Mouse (Mus musculus) yolk sac, embryonic 10.5 days (tissue): ENCODE data around the gene Lancl2.
A peak's percentile ranks its signal among the peaks of the same experiment; 100 is the strongest.

Experiments
- DNase-seq: peaks from one replicate; pipeline ENCODE4 v3.0.0-alpha.2; 2017; ENCODE audit warnings: low spot score

Gene Lancl2

DNA sequence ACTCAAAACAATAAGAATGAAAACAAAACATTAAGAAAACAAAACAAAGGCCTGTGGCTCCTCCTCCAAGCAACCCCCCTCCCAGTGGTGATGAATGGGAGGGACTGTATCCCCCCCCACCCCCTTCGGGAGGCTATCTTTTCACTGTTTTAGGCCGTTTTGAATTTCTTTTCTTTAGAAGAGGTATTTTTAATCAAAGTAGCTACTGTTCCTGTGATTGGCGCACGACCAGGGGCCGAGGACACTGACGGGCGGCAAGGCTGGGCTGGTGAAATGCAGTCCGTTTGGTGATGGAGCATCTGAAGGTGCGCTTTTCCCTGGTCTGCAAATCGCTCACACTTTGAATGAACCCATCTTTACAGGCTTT lies at the start of gene Lancl2:
TSS of gene Lancl2 (plus strand) at position 165 of the 367 bp plus-strand sequence.
- DNase-seq, result no peak

DNA sequence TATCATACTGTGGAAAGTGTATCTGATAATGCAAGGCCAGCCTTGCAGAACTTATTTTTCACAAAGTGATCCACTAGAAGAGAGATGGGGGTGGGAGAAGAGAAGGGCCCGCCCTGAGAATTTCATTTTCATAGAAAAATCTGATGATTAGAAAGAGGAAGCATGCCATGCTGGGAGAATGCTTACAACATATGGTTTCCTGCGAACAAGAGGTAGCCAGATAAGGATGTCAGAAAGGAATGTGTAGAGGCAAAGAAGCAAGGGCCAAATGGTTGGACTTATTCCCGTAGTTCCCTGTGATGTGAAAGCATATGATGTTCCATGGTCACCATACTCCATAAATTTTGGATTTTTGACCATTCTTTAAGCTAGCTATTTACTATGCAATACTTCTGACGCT lies 41.0 kb upstream of the Lancl2 start:
- no peak for DNase-seq

DNA sequence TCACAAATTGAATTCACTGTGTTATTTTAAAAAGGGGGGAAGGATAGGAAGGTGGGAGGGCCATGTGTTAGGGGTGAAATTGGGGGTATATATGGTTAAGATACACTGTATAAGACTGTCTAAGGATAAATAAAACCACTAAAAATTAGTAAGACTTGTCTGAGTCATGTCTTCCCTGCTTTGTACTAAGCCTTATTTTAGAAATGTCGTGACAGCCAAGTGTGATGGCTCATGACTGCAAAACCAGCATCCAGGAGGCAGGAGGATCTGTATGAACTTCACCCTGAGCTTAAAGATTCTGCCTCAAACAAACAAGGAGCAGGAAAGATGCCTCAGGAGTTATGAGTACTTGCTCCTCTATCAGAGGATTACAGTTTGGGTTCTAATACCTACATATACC lies 18.2 kb upstream of the Lancl2 start:
- DNase-seq, result no peak

DNA sequence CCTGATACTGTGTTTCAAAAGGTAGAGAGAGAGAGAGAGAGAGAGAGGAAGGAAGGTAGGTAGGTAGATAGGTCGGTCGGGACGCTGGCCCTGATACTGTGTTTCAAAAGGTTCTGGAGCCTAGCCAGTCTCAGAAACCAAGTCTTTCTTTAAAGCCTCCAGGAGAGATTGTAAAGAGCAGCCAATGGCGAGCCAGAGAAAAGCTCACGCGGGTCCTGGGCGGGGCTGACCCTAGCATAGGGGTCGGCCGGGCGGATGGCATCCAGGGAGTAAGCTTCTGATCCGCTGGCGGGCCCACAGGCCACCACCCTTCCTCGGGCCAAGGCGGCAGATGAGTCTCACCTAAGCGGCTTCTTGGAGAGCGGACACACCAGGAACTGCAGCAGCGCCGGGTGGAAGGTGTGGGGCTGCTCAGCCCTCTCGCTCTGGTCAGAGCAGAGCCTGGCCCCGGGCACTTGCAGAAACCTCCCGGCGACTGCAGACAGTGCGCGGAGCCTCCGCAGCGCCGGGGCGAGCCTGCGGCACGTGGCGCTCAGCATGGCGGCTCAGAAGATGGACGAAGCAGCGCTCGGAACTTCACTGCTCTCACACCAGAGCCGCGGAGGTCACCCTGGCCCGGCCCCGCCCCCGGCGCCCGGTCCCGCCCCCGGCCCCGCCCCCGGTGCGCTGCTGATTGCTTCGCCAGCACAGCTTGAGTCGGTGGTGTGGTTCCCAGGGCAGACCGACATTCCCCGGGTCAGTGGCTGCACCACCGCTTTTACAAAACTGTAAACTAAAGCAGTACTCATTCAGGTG lies 10.7 kb upstream of the Lancl2 start, which contains the start of gene Pyurf:
TSS of gene Pyurf (minus strand) at position 612 of the 795 bp plus-strand sequence.
- DNase-seq, result peak; percentile 94

DNA sequence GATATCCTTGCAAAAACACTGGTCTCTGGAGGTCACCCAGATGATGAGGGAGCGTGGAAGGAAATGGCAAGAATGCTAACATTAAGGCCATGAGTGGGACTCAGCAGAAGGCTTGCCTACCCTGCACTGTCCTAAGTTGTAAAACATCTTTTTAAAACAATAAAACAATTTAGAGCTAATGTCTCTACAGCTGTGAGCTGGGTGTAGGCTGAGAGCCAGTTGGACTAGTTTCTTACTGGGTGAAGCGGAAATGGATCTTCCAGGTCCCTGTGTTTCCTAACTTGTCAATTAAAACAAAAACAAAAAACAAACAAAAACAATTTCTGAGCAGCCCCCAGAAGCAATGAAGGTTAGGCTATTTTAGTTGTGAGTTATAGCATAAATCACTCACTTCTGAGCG lies 9.2 kb upstream of the Lancl2 start:
- DNase-seq, result no peak

DNA sequence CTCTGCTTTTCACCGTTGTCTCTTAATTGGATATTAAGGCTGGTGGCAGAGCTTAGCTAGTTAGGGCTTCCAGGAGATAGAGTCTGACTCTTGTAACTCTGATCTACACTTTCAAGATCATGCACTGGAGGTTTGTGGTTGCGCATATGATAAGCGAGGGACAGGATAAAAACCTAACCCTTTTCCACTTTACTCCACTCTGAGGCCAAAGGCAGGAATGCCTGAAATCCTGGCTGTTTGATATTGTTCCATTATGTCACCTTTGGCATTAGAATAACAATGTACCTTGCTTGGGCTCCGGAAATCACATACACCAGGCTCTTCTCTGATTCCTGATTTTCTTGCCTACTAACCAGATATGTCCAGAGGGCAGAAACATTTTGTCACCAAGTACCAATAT lies 654 bp upstream of the Lancl2 start:
- no peak for DNase-seq

DNA sequence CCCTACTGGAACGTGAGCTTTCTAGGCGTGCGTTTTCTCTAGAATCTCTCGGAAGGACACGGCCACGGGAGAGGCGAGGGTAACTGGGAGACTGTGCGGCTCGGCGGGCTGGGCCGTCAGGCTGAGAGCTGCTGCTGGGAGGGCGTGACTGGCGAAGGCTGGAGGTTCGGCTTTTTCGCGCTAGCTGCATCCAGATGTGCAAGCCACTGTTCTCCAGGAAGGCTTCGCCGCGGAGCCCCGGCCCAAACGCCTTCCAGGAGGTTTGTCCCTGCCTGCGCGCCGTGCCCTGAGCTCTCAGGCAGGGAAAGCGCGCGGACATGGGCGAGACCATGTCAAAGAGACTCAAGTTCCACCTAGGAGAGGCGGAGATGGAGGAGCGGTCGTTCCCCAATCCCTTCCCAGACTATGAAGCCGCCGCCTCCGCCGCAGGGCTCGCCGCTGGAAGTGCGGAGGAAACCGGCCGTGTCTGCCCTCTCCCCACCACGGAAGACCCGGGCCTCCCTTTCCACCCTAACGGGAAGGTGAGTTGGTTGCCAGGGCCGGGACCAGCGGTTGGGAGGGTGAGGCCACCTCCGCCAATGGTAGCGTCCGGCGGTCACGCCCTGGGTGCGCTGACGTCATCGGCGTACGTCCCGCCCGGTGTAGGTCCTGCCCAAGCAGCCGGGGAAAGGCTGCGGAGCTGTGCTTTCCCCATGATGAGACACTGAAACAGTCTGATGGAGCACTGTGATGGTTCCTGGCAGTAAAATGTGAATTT lies 581 bp downstream of the Lancl2 start:
- peak; percentile 96 for DNase-seq

DNA sequence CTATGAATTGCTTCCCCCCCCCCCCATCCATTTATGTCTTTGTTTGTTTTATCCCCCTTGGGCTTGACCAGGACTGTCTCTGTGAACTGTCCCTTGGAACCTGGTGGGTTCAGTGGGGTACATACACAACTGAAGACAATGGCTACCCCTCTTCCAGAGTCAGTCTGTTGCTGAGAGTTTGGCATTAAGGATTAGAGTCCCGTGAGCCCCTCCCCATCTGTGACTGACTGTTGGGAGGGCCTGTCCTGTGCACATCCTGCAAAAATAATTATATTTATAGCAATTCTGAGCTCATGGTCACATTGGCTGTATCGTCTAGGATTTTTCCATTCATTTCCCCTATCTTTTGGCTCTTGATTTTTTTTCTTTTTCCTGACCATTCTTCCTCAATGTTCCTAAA lies 1.4 kb downstream of the Lancl2 start:
- no peak for DNase-seq

DNA sequence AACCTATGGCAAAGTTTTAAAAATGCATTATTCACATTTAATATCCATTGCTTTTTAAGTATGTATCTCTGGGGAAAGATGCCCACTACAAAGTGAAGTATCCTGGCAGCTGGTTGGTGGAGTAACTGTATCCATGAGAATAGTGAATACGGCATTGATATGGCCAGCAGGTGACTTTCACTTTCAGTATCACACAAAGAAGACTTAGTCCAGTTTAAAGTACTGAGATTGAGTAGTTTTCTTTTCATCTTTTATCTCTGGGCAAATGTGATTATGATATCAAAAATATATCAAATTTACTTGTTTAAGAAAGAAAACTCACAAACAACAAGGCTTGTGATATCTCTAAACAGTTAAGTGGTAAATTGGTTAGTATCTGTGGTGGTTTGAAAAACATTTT lies 4.4 kb downstream of the Lancl2 start:
- no peak for DNase-seq

DNA sequence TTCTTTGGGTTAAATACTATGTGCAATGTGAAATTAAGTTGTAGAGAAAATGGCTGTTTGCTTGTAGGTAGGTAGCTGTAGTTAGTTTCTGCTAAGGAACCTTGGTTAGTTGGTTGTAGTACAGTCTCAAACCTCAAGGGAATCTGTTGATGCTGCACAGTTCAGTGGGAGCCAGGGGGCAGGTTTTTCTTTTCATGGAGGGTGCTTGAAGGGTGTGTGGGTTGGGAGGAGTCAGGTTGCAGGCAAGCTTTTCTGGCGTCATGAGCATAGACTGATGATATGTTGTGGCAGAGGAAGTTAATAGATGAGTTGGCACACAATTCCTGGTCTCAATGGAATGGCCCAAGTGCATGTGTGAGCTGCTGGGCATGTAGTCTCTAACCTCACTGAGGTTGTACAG lies 9.4 kb downstream of the Lancl2 start:
- DNase-seq, result no peak

DNA sequence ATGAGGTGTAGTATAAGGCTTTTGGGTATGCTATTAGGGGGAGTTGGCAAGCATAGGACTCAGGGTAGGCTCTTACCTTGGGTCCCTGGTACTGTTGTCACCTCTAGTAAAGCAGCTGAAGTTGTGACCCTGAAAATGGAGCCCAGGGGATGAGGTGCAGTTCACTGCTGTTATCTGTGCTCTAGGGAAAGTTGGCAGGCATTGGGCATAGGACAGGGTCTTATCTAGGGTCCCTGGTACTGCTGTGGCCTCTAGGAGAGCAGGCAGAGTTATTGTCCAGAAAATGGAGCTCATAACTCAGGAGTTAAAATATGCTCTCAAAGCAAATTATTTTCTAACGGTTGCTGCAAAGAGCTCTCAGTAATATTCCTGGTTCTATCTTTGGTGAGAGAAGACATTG lies 19.0 kb downstream of the Lancl2 start:
- no peak for DNase-seq

DNA sequence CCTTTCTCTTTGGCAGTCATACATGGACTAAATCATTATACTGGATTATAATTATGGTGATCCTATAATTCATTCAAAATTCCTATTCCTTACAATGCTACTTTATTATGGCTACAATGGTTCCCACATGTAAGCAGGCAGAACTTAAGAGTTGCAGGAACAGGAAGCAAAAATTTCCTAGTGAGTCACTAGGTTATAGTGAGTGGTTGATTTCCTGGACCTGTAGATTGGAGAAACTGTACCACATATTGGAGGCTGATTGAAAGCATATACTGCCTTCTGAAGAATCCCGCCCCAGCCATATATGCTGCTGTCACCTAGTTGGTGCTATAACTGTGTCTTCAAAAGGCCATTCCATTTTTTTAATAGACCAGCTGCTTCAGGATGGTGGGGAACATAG lies 40.4 kb downstream of the Lancl2 start:
- no peak for DNase-seq

DNA sequence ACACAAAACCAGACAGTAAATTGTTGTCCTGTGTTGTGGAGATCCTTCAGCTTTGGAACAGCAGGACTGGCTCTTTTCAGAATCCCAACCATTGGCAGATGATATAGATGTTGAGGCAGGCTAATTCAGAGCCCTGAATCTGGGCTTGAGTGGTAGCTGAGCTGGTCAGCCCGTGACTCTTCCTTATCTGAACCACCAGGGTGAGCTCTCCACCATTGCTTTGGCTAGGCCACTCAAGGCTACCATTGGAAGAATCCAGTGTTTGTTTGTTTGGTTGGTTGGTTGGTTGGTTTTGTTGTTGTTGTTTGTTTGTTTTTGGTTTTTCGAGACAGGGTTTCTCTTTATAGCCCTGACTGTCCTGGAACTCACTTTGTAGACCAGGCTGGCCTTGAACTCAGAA lies 41.0 kb downstream of the Lancl2 start:
- no peak for DNase-seq

DNA sequence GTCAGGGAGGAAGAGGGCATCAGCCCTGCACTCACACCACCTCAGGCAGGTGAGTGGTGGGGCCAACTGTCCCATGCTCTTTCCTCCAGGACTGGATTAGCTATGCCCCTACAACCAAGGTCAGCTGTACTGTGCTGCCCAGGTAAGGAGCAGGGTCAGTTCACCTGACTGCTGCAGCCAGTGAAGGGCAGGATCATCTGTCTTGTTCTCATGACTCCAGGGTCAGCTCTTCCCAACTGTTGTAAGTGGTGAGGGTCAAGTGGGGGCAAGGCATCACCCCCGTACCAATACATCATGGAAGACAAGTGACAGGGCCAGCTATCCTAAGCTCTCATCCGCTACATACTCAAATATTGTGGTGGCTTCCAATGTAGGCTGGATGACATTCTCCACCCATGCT lies 41.8 kb downstream of the Lancl2 start:
- no peak for DNase-seq

DNA sequence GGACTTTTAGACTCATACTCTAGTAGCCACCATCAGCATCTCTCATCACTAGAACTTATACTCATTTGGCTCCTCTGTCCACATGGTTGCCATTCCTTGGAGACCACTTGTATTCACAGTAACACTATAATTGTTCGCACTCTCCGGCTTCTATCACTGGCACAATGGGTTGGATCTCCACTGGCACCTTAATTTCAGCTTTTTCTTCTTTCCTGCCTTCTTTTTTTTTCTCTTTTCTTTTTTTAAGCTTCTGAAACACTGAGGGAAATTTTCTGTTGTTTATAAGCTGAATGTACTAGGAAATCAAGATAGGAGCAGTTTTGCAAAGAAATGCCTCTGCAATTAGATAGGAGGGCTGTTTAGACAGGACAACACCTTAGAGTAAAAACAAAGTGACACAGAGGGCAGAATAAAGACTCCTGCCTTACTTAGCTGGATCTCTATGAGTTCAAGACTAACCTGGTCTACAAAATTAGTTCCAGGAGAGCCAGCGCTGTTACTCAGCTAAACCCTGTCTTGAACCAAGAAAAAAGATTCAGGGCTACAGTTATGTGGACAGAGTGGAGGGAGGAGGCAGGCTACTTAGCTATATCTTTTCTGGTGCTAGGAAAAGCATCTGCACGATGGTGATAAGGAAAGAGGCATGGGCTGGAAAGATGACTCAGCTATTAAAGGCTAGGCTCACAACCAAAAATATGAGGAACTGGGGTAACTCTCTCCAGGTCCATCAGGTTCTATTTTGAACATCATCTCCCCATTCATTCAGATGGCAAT lies 42.8 kb downstream of the Lancl2 start:
- peak; percentile 27 for DNase-seq

DNA sequence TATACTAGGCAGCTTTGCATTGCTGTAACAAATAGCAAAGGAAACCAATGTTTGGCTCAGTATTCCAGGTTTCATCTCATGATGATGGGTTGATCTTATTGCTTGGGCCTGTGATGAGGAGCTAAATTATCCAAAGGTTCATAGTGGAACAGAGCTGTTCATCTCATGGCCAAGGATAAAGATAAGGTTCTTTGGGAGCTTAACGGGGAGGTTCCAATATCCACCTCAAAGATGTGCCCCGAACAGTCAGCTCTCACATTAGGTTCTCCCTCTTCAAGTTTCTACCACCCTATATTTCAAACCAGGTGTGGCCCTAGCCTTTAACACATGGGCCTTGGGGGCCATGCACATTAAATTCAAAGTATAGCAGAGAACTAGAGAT lies 43.4 kb downstream of the Lancl2 start:
- DNase-seq, result no peak

DNA sequence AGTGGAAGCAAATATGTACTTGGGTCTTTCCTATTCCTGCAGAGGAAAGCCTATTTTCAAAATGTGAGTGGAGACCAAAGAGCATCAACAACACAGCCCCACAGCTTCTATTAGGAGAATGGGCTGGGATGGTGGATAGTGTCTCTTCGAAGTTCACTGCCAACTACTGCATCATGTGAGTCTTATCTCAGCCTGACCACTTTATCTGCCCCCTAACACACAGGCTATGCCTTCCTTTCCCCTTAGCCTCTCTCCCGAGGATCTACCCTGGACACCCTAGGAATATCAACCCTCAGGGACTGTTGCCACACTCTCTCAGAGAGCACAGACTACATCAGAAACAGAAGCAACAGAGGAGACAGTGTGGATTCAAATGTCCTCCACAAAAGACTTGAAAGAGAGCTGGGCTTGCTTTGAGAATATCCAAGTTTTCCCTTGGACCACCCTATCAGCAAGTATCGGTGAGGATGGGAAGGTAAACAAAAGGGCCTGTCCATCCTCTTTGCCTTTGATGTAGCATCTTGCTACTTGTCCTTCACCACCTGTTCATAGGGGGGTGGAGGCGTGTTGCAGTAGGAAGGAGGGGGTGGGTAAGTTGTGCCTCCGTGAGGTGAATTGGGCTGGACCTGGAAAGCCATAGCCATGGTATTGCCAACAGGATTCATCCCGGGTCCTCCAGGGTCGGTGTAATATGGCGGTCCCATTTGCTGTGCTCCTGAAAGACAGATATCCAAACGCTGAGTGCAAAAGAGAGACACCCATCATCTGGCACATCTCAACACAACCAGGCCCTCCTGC lies 51.8 kb downstream of the Lancl2 start:
- no peak for DNase-seq

DNA sequence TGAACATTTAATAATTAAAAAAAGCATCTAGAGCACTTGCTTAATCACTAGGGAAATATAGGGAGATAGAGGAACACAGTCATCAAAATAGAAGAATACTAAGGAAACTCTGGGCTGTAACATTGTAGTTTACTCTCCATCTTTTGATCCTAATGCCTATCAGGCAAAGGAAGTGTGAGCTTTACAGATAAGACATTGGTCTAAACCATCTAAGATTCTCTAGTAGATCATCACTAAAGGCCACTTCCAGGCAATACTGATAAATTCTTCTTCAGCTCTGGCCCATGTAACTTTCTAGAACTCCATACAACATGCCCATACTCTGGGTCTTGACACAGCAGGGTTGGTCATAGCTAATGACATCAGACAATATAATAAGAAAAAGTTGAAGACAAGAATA lies 60.7 kb downstream of the Lancl2 start:
- DNase-seq, result no peak

DNA sequence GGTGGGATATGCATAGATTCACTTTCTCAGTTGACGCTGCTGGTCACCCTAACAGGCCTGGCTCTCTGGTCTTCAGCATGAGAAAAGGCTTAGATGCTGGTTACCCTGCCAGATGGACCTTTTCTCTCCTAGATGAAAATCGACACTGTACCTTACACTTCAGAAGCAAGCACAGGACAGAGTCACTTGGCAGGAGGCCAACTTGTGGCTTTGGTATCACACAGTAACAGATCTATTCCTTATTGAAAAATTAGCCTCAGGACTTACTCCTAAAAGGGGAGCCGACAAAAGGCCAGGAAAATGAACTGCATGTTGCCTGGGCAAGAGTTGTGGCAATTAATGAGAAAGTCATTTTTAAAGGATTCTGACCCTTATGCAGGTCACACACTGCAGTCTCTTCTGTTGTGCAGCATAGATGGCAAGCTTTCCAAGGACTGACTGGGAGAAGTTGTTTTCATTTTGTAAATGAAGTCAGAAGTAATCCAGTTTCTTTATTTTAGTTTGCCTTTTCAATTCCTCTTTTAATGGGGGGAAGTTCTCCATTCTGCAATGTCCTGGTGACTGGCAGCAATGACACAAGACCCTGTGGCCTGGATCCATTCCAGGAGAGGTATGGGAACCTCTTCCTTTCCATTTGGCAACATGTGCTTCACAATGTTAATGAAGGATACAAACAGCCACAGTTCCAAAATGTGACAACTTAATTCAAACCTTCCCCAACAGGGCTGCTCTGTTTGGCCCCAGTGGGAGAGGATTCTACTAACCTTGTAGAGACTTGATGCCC lies 62.9 kb downstream of the Lancl2 start:
- no peak for DNase-seq

DNA sequence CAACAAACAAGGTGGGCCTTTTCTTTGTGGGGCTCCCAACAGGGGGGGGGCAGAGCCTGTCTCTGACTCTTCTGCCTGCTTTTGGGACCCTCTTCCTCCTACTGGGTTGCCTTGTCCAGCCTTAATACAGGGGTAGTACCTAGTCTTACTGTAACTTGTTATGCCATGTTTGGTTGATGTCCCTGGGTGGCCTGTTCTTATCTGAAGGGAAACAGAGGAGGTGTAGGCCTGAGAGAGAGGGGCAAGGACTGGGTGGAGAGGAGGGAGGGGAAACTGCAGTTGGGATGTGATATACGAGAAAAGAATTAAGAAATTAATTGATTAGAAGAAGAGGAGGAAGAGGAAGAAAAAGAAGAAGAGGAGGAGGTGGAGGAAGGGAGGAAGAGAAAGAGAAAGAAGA lies 63.9 kb downstream of the Lancl2 start:
- DNase-seq, result no peak
